Mouse (Mus musculus) G1E (cell line): ENCODE measurements around the gene Nmnat2. TPM values are rescaled to one million over a fixed set of nuclear protein-coding genes. Genes with fewer than 3 reads are reported as not detected.

Experiments
- ATAC-seq: 2 replicates; pipeline ENCODE4 v1.8.0; 2016; ENCODE audit warnings: mild to moderate bottlenecking; ENCODE audit not compliant: insufficient number of reproducible peaks, poor library complexity, low FRiP score, severe bottlenecking; ENCODE audit errors: extremely low read depth
- DNase-seq: peaks from one replicate; pipeline ENCODE4 v3.0.0; 2012; ENCODE audit warnings: low spot score
- H3K27me3 ChIP-seq: 2 replicates; pipeline ENCODE4 v1.6.1; 2012; ENCODE audit warnings: mild to moderate bottlenecking, low read length, inconsistent platforms; ENCODE audit not compliant: insufficient read depth
- H3K36me3 ChIP-seq: replicated peaks from 2 replicates; pipeline ENCODE3; 2012; ENCODE audit warnings: mild to moderate bottlenecking, inconsistent platforms
- H3K4me1 ChIP-seq: 2 replicates; pipeline ENCODE4 v1.6.1; 2012; ENCODE audit warnings: low read depth, low read length, inconsistent platforms, mixed read lengths; ENCODE audit not compliant: insufficient read depth
- H3K4me3 ChIP-seq: 2 replicates; pipeline ENCODE4 v1.5.1; 2012; ENCODE audit warnings: low read depth, mild to moderate bottlenecking, inconsistent platforms, low read length, moderate library complexity, mixed read lengths
- H3K9me3 ChIP-seq: replicated peaks from 2 replicates; pipeline ENCODE4 v1.6.1; 2012; ENCODE audit warnings: inconsistent platforms
- CTCF ChIP-seq: IDR thresholded peaks from 2 replicates; pipeline ENCODE4 v1.5.1; 2012; ENCODE audit warnings: low read depth, low read length, inconsistent platforms, mixed read lengths
- GATA1 ChIP-seq: IDR thresholded peaks from 2 replicates; pipeline ENCODE4 v1.6.1; 2012; ENCODE audit warnings: borderline replicate concordance, low read length, inconsistent platforms, mixed read lengths
- GATA2 ChIP-seq: IDR thresholded peaks from 2 replicates; pipeline ENCODE4 v1.6.1; 2012; ENCODE audit warnings: low read depth, low read length, inconsistent platforms, borderline replicate concordance
- POLR2AphosphoS5 ChIP-seq: IDR thresholded peaks from 2 replicates; pipeline ENCODE4 v1.6.1; 2012; ENCODE audit warnings: low read depth, low read length, inconsistent platforms; ENCODE audit not compliant: insufficient replicate concordance
- TAL1 ChIP-seq: conservative IDR thresholded peaks from 2 replicates; pipeline ENCODE4 v1.6.1; 2012; ENCODE audit warnings: low read depth, low read length, inconsistent platforms, mixed read lengths
- polyA plus RNA-seq: library from polyadenylated mRNA; stranded (reverse); fragments of >175 nt; gene quantifications from 2 replicates; pipeline ENCODE4 v1.2.3, GENCODE M21; 2012
- total RNA-seq, 2 experiments: library from RNA; stranded (forward) in 1 of 2; stranded (reverse) in 1 of 2; fragments of 200-1000 nt in 1 of 2; fragments of >200 nt in 1 of 2; fragmentation: Nextera tagmentation in 1 of 2; gene quantifications; 2 replicates each; pipeline ENCODE4 v1.2.3; 2014 to 2017

The Nmnat2 gene
- total and polyA plus RNA-seq, 3 experiments: 0.22 TPM; not detected in 2

GRCm38 (mm10) chr1:153048147-153048878, 93.5 kb downstream of the Nmnat2 start:
- H3K4me3 ChIP-seq: no peak overlapping the region

GRCm38 (mm10) chr1:153049451-153049850, 94.7 kb downstream of the Nmnat2 start:
- Histone ChIP-seq H3K27me3 (peaks cover 44% of the 10 kb centered on the region), H3K36me3 (no peaks in the 10 kb centered on the region), H3K4me1 (peaks cover 24% of the 10 kb centered on the region), H3K4me3 (no peak overlapping the region), H3K9me3 (no peaks in the 10 kb centered on the region)
- no peak for ATAC-seq
- TF ChIP-seq GATA1: no peak
- no peak for DNase-seq

More at GRCm38 (mm10) chr1:153048147-153048878, 93.5 kb downstream of the Nmnat2 start:
- TF ChIP-seq POLR2AphosphoS5: no peak
- TF ChIP-seq GATA2: no peak
- TF ChIP-seq CTCF: no peak
- TF ChIP-seq GATA1: no peak
- TF ChIP-seq TAL1: no peak
- ATAC-seq: no peak
- Histone ChIP-seq H3K4me1 (peaks cover 21% of the 10 kb centered on the region), H3K36me3 (no peaks in the 10 kb centered on the region), H3K27me3 (peaks cover 53% of the 10 kb centered on the region), H3K9me3 (no peaks in the 10 kb centered on the region)
- DNase-seq: no peak

- TF ChIP-seq CTCF: no peak
- peaks cover 17% of the 10 kb centered on the region for H3K4me1 ChIP-seq
- H3K27me3 ChIP-seq: peaks cover 29% of the 10 kb centered on the region
- H3K9me3 ChIP-seq: no peaks in the 10 kb centered on the region
- ATAC-seq: no peak
- no peak overlapping the region for H3K4me3 ChIP-seq
- H3K36me3 ChIP-seq: no peaks in the 10 kb centered on the region
- no peak for DNase-seq
Measured at GRCm38 (mm10) chr1:153051474-153051873, 96.7 kb downstream of the Nmnat2 start.

GRCm38 (mm10) chr1:153053619-153054018, 98.8 kb downstream of the Nmnat2 start:
- Histone ChIP-seq H3K4me1 (peaks cover 17% of the 10 kb centered on the region), H3K9me3 (no peaks in the 10 kb centered on the region), H3K4me3 (no peak overlapping the region), H3K36me3 (no peaks in the 10 kb centered on the region), H3K27me3 (peaks cover 15% of the 10 kb centered on the region)
- DNase-seq (no peak), ATAC-seq (no peak)
- TF ChIP-seq GATA2: no peak

DNA sequence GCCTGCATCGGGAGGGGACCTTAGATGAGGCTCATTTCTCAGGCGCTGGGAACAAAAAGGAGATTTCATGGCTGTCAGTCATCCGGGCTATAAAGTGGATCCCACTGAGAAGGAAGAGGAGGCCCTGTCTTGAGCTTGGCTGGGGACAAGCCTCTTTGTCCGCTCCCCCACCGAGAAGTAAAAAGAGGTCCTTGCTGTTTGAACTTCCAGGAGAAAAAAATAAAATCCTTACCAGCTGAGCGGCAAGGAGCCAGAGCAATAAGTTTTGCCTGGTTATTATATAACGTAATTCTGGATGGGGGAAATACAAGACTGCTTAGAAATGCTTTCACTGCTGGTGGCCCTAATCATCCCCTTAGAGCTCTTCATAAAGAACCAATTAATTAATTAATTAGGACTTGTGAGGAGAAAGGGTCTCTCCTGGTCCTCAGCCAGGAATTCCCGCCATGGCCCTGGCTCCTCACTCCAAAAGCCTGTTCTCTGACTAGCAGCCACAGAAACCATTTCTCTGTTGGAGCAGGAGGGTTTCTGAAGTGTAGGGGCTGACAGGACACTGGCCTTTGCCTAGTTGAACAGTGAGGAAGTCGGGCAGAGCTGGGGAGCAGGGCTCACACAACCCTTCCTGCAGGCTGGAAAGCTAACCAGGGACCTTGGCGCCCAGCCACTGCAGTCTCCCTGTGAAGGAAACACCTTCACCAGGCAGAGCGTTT, 99.5 kb downstream of the Nmnat2 start:
- no peaks in the 10 kb centered on the region for H3K9me3 ChIP-seq
- TF ChIP-seq GATA2 (no peak), CTCF (no peak), GATA1 (no peak), POLR2AphosphoS5 (no peak)
- no peak for DNase-seq
- no peaks in the 10 kb centered on the region for H3K36me3 ChIP-seq
- H3K27me3 ChIP-seq: peaks cover 15% of the 10 kb centered on the region
- ATAC-seq: no peak
- H3K4me3 ChIP-seq: no peak overlapping the region
- peaks cover 17% of the 10 kb centered on the region for H3K4me1 ChIP-seq

DNA sequence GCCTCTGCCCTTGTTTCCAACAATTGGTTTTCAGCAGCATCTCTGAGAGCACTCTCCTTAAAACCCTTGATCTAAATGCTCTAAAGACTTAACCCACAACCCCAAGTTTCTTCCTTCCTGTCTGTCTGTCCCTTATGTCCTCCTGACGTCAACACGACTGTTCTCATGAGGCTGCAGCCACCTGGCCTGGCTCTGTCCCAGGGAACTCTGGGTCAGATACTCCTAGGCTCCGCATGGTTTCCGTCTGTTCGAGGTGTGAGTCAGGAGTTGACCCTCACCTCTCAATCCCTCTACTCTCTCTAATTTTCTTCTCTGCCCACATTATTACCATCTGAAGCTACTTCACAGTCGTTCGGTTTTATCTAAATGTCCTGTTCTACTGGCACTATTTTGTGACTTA, 103.5 kb downstream of the Nmnat2 start:
- no peaks in the 10 kb centered on the region for H3K9me3 ChIP-seq
- TF ChIP-seq CTCF: no peak
- TF ChIP-seq TAL1: no peak
- TF ChIP-seq POLR2AphosphoS5: no peak
- no peak for TF ChIP-seq GATA1
- TF ChIP-seq GATA2: no peak
- no peaks in the 10 kb centered on the region for H3K36me3 ChIP-seq
- DNase-seq (no peak), ATAC-seq (no peak)
- peaks cover 12% of the 10 kb centered on the region; the same call in 1 of the 2 replicates for H3K4me1 ChIP-seq
- H3K4me3 ChIP-seq: no peak overlapping the region
- peaks cover 6% of the 10 kb centered on the region for H3K27me3 ChIP-seq
